Mouse (Mus musculus) megakaryocyte, embryonic 14.5 days (primary cell): ENCODE results near the gene Josd2.

Source experiments
- FLI1 ChIP-seq: IDR thresholded peaks from 2 replicates; pipeline ENCODE4 v1.6.1; 2012; ENCODE audit warnings: low read length, inconsistent platforms, mixed read lengths
- GATA1 ChIP-seq: IDR thresholded peaks from 3 replicates; pipeline ENCODE4 v1.6.1; 2012; ENCODE audit warnings: mixed read lengths, low read length, inconsistent platforms, borderline replicate concordance

DNA sequence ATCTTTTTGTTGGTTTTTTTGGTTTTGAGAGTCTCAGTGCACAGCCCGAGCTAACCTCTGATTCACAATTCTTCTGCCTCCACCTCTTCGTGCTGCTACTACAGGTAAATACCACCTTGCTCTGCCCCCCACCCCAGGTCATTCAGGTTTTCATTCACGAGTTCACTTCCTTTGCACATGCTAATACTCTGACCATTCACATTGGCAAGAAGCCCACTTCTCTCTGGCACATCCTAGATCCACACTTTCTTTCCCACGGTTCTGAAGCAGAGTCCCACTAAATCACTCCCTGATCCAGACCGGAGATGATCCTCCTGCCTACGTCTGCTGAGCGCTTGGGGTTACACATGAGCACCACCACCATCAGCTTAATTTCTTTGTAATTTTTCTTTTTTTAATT lies 27.3 kb downstream of the Josd2 start:
- TF ChIP-seq FLI1, result no peak
- no peak for TF ChIP-seq GATA1
